Mouse (Mus musculus) adrenal gland, adult 2 months (tissue): ENCODE results near the gene Rpl32. TPM values are rescaled to one million over a fixed set of nuclear protein-coding genes. Genes with fewer than 3 reads are reported as not detected.

ENCODE experiments used
- DNase-seq: peaks from one replicate; pipeline ENCODE4 v3.0.0; 2021
- microRNA-seq, 2 experiments: library from miRNA; unstranded; fragments of <30 nt; microRNA quantifications; one replicate each; pipeline ENCODE4 v1.2.0; 2021
- polyA plus RNA-seq: library from polyadenylated mRNA; depleted of rRNA; stranded (reverse); fragments of >200 nt; gene quantifications from 2 replicates; pipeline ENCODE4 v1.2.3, GENCODE M21; 2012; rRNA removed
- total RNA-seq, 2 experiments: library from RNA; stranded (reverse); gene quantifications; 2 replicates each; pipeline ENCODE4 v1.2.3; 2021

Gene Rpl32
- total and polyA plus RNA-seq, 3 experiments = 71.3 to 1,275 (median 1,129) TPM

DNA sequence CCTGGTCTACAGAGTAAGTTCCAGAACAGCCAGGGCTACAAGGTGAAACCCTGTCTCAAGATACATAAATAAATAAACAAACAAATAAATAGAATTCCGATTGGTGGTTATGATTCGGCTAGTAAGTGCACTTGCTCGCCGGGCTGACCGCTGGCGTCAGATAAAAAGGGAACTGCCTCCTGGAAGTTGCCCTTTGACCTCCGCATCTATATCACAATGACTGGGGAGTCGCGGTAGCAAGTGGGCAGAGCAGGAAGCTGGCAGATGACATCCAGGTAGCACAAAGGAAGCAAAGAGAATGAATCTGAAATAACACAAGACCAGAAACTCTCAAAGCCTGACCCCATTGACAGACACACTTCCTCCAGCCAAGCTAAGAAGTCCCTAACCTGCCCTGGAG is 41.2 kb downstream of the Rpl32 start:
- DNase-seq = no peak

DNA sequence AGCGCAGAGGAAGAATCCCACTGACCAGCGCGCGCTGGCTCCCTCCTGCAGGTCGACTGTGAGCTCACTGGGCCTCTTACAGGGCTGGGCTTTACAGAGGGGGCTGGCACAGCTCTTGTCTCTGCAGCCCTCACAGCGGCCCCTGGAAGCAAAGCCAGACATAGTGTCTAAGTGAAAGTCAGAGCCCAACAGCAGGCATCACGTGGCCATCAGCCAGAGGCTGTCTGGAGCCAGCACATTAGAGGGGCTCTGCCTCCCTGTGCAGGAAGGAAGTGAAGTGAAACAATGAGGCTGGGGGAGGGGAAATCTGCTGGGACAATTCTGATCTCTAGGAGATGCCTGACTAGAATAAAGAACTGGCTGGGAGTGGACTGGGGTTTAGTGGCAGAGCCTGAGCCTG is 44.4 kb downstream of the Rpl32 start:
- peak; percentile 61 for DNase-seq

DNA sequence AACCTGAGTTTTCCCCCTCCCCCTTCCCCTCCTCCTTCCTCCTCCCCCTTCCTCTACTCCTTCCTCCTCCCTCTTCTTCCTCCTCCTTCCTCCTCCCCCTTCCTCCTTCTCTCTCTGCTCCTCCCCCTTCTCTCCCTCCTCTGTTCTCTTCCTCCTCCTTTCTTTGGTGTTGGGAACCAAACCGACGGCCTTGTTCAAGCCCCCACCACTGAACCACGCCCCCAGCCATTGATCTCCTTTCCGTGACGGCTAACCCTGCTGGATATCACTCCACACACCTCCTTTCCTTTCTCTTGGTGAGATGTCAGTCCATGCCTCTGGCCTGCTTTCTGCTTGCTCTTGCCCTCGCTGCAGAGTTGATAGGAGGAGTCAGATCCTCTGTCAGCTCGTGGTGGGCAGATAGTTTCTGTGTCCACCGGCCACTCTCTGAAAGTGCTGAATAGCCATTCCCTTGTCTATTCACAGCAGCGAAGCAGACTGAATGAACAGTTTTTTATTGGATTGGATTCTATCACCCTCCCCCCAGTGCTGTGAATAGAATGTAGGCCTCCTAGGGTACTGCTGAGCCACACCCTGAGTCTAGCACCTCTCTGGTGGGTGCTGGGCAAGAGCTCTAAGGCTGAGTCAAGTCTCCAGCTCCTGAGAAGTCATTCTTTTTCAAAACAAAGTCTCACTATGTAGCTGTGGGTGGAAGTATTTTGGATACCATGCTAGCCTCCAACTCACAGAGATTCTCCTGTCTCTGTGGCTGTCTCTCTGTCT is 46.4 kb downstream of the Rpl32 start, which contains the start of gene Tmem40:
TSS of gene Tmem40 (minus strand) at position 416 of the 762 bp plus-strand sequence.
- DNase-seq = no peak

DNA sequence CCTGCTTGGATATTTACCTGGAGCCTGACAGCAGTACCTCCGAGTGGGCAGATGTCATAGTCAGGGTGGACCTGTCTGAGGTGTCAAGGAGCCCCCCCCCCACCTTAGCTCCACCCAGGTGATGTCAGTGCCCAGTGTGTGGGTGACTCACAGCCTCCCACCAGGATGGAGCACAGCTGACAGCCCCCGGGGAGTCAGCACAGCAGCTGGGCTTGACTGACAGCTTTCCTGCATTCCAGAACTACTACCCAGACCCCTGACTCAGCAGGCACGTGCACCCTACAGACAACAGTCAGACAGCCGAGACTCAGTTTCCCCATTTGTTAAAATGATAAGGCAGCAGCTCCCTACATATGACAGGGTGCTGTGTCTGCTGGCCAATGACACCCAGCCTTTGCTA is 47.6 kb downstream of the Rpl32 start:
- no peak for DNase-seq

DNA sequence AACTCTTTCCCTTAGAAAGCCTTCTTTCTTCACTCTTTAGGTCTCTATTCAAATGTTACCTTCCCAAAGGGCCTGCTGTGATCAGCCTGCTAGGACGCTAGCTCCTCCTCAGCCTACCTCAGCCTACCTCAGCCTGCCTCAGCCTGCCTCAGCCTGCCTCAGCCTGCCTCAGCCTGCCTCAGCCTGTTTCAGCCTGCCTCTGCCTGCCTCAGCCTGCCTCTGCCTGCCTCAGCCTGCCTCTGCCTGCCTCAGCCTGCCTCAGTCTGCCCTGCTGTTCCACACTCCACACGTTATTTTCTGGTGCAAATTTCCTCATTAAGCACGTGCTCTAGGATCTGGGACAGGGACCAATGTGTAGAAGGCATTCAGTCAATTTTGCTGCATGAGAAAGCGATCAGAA is 48.4 kb downstream of the Rpl32 start:
- no peak for DNase-seq

DNA sequence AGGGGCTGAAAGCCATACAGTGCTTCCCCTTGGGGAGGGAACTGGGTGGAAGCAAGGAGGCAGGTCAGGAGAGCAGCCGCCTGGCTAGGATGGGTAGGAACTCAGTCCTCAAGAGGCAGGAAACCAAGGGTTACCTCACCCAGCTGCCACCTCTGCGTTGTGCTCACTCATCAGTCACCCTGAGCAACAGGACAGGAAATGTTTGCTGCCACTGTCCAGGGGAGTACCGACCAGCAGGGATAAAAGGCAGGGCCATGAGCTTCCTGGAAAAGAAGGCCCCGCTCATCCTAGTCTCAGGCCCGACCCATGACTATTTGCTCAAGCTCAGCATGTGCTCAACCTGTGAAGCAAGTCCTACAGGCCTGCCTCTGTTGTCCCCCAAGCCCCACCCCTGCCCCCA is 49.1 kb downstream of the Rpl32 start:
- no peak for DNase-seq

DNA sequence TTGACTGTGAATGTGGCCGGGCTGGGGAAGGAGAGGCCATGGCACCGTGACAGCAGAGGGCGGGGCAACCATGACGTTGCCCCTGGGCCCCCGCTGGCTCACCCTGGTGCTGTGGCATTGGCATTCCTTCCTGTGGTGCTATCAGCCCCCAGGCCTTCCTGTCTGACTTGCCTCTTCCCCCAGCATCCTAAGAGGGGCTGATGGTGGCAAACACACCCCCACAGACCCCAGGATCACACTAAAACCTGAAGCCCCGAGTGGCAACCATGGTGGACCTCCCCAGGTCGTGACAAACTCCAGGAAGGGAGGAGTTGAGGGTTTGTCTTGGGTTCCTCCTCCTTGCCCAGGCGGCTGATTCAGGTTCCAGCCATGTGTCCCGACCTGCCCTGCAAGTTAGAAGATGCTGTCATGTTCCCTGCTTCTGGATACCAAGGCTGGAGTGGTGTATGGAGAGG is 49.5 kb downstream of the Rpl32 start:
- DNase-seq = no peak

DNA sequence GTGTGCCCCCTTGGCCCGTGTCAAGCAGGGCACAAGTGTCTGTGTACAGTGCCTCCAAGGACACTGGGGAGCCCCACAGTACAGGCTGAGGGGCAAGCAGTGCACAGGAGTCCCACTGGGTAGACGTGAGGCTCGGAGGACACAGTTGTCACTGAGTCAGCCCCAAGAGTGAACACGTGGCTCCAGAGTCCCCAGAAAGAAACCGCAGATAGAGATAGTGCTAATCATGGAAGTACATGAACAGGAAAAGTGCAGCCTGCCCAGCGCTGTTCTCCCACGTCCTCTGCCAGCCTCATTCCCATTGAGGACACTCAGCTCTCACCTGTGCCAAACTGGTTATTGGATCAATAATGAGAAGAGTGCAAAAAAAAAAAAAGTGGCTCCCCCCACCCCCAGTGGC is 53.0 kb downstream of the Rpl32 start:
- DNase-seq = no peak

Small RNA genes lying within 50 kb of the gene (microRNA-seq; reads per million reads assigned to microRNA genes)
- gene Mir7660 = 0 reads per million in 2 experiments

Other genes starting within 250 kb of the Rpl32 start
- not detected for gene Mkrn2os, start 216.2 kb downstream of the Rpl32 start, total RNA-seq
- gene Mkrn2os, start 216.2 kb downstream of the Rpl32 start, polyA plus RNA-seq = 0.10 TPM in 1 of 2 replicates, not detected in the other
- 10 to 100 TPM; 45.4 to 53.8 TPM for gene Mkrn2, start 206.8 kb downstream of the Rpl32 start, total RNA-seq
- gene Mkrn2, start 206.8 kb downstream of the Rpl32 start, polyA plus RNA-seq = 174 and 225 TPM in 2 replicates
- gene Raf1, start 132.1 kb downstream of the Rpl32 start, total RNA-seq = 100 to 1,000 TPM in 1 of 2 experiments, 10 to 100 TPM in 1; 91.7 to 101 TPM
- 87.5 and 133 TPM in 2 replicates for gene Raf1, start 132.1 kb downstream of the Rpl32 start, polyA plus RNA-seq
- gene Tmem40, start 46.3 kb downstream of the Rpl32 start, total RNA-seq = under 1 TPM in 1 of 2 experiments, not detected in 1; 0.35 TPM
- not detected in 2 replicates for gene Tmem40, start 46.3 kb downstream of the Rpl32 start, polyA plus RNA-seq
- 10 to 100 TPM in 1 of 2 experiments, 1 to 10 TPM in 1; 8.9 to 16.1 TPM for gene Cand2, start 34.2 kb downstream of the Rpl32 start, total RNA-seq
- 16.6 and 18.3 TPM in 2 replicates for gene Cand2, start 34.2 kb downstream of the Rpl32 start, polyA plus RNA-seq
- gene Efcab12, start 29.7 kb upstream of the Rpl32 start, total RNA-seq = under 1 TPM; 0.66 to 0.75 TPM
- gene Efcab12, start 29.7 kb upstream of the Rpl32 start, polyA plus RNA-seq = 0.06 and 0.13 TPM in 2 replicates
- gene Mbd4, start 44.6 kb upstream of the Rpl32 start, total RNA-seq = 1 to 10 TPM; 1.9 to 2.7 TPM
- gene Mbd4, start 44.6 kb upstream of the Rpl32 start, polyA plus RNA-seq = 0.49 and 0.65 TPM in 2 replicates
- gene Ift122, start 44.7 kb upstream of the Rpl32 start, total RNA-seq = 10 to 100 TPM; 16.1 to 17.6 TPM
- gene Ift122, start 44.7 kb upstream of the Rpl32 start, polyA plus RNA-seq = 14.0 and 16.5 TPM in 2 replicates
- gene Rho, start 123.0 kb upstream of the Rpl32 start, total RNA-seq = under 1 TPM; 0.52 to 0.95 TPM
- 2.2 and 3.4 TPM in 2 replicates for gene Rho, start 123.0 kb upstream of the Rpl32 start, polyA plus RNA-seq
- gene H1foo, start 136.2 kb upstream of the Rpl32 start, total RNA-seq = not detected
- not detected in 2 replicates for gene H1foo, start 136.2 kb upstream of the Rpl32 start, polyA plus RNA-seq
- 100 to 1,000 TPM; 168 to 181 TPM for gene Plxnd1, start 186.3 kb upstream of the Rpl32 start, total RNA-seq
- 279 and 288 TPM in 2 replicates for gene Plxnd1, start 186.3 kb upstream of the Rpl32 start, polyA plus RNA-seq